Mouse (Mus musculus): Measurements from ENCODE around the gene Ccdc134. TPM values are rescaled to one million over a fixed set of nuclear protein-coding genes. Genes with fewer than 3 reads are reported as not detected.

The Ccdc134 gene
- polyA plus RNA-seq, 1 experiment from 2014 or later = 18.4 TPM

- 92% methylated on average over 10 of the region's 10 CpGs for WGBS
Observed at GRCm38 (mm10) chr15:82183596-82183995, 55.9 kb downstream of the Ccdc134 start.

GRCm38 (mm10) chr15:82184183-82184582, 56.5 kb downstream of the Ccdc134 start:
- Histone ChIP-seq H3K9me3 (no peaks in the 10 kb centered on the region), H3K4me2 (replicated peaks) (no peak overlapping the region), H3K27me3 (no peaks in the 10 kb centered on the region), H3K36me3 (peaks cover 99% of the 10 kb centered on the region), H3K9ac (replicated peaks) (no peak overlapping the region), H3K4me3 (no peak overlapping the region), H3K27ac (replicated peaks) (no peak overlapping the region), H3K4me1 (no peaks in the 10 kb centered on the region)
- WGBS = 85% methylated on average over 7 of the region's 7 CpGs
- ATAC-seq (replicated peaks) = no peak

More at GRCm38 (mm10) chr15:82183596-82183995, 55.9 kb downstream of the Ccdc134 start:
- Histone ChIP-seq H3K4me3 (no peak overlapping the region), H3K27ac (replicated peaks) (no peak overlapping the region), H3K4me2 (replicated peaks) (no peak overlapping the region), H3K9me3 (no peaks in the 10 kb centered on the region), H3K9ac (replicated peaks) (no peak overlapping the region), H3K27me3 (no peaks in the 10 kb centered on the region), H3K4me1 (no peaks in the 10 kb centered on the region), H3K36me3 (peaks cover 99% of the 10 kb centered on the region)
- ATAC-seq (replicated peaks) = no peak

GRCm38 (mm10) chr15:82184656-82185055, 56.9 kb downstream of the Ccdc134 start:
- Histone ChIP-seq H3K4me1 (no peaks in the 10 kb centered on the region), H3K4me2 (replicated peaks) (no peak overlapping the region), H3K27ac (replicated peaks) (no peak overlapping the region), H3K4me3 (no peak overlapping the region), H3K27me3 (no peaks in the 10 kb centered on the region), H3K36me3 (peaks cover 99% of the 10 kb centered on the region), H3K9ac (replicated peaks) (no peak overlapping the region), H3K9me3 (no peaks in the 10 kb centered on the region)
- no peak for ATAC-seq (replicated peaks)
- WGBS = 93% methylated on average over 10 of the region's 10 CpGs

GRCm38 (mm10) chr15:82185062-82185783, 57.5 kb downstream of the Ccdc134 start:
- H3K4me1 ChIP-seq = no peaks in the 10 kb centered on the region
- H3K4me3 ChIP-seq = no peak overlapping the region
- WGBS = 89% methylated on average over 14 of the region's 14 CpGs
- no peaks in the 10 kb centered on the region for H3K27me3 ChIP-seq
- H3K27ac ChIP-seq (replicated peaks) = no peak overlapping the region
- H3K4me2 ChIP-seq (replicated peaks) = no peak overlapping the region
- H3K36me3 ChIP-seq = peaks cover 96% of the 10 kb centered on the region
- H3K9ac ChIP-seq (replicated peaks) = no peak overlapping the region
- no peaks in the 10 kb centered on the region for H3K9me3 ChIP-seq
- no peak for ATAC-seq (replicated peaks)

GRCm38 (mm10) chr15:82186131-82186530, 58.4 kb downstream of the Ccdc134 start:
- Histone ChIP-seq H3K36me3 (peaks cover 89% of the 10 kb centered on the region), H3K4me2 (replicated peaks) (no peak overlapping the region), H3K9me3 (no peaks in the 10 kb centered on the region), H3K4me1 (no peaks in the 10 kb centered on the region), H3K4me3 (no peak overlapping the region), H3K27me3 (no peaks in the 10 kb centered on the region), H3K27ac (replicated peaks) (no peak overlapping the region), H3K9ac (replicated peaks) (no peak overlapping the region)
- 88% methylated on average over 14 of the region's 14 CpGs for WGBS
- no peak for ATAC-seq (replicated peaks)

- WGBS = 90% methylated on average over 5 of the region's 5 CpGs
- H3K36me3 ChIP-seq = peaks cover 89% of the 10 kb centered on the region
- no peak overlapping the region for H3K27ac ChIP-seq (replicated peaks)
- no peaks in the 10 kb centered on the region for H3K27me3 ChIP-seq
- no peak overlapping the region for H3K4me3 ChIP-seq
- H3K4me2 ChIP-seq (replicated peaks) = no peak overlapping the region
- no peaks in the 10 kb centered on the region for H3K9me3 ChIP-seq
- H3K4me1 ChIP-seq = no peaks in the 10 kb centered on the region
- H3K9ac ChIP-seq (replicated peaks) = no peak overlapping the region
- ATAC-seq (replicated peaks) = no peak
Observed at GRCm38 (mm10) chr15:82186931-82187330, 59.2 kb downstream of the Ccdc134 start.

- Histone ChIP-seq H3K4me1 (no peaks in the 10 kb centered on the region), H3K9ac (replicated peaks) (no peak overlapping the region), H3K27me3 (no peaks in the 10 kb centered on the region), H3K4me3 (no peak overlapping the region), H3K9me3 (no peaks in the 10 kb centered on the region), H3K36me3 (peaks cover 89% of the 10 kb centered on the region), H3K4me2 (replicated peaks) (no peak overlapping the region), H3K27ac (replicated peaks) (no peak overlapping the region)
- no peak for ATAC-seq (replicated peaks)
- 88% methylated on average over 4 of the region's 4 CpGs for WGBS
Observed at GRCm38 (mm10) chr15:82187401-82187800, 59.7 kb downstream of the Ccdc134 start.

- no peak for ATAC-seq (replicated peaks)
- Histone ChIP-seq H3K36me3 (peaks cover 89% of the 10 kb centered on the region), H3K27ac (replicated peaks) (no peak overlapping the region), H3K4me1 (no peaks in the 10 kb centered on the region), H3K9me3 (no peaks in the 10 kb centered on the region), H3K4me3 (no peak overlapping the region), H3K4me2 (replicated peaks) (no peak overlapping the region), H3K27me3 (no peaks in the 10 kb centered on the region), H3K9ac (replicated peaks) (no peak overlapping the region)
- WGBS = 89% methylated on average over 1 of the region's 1 CpGs
Observed at GRCm38 (mm10) chr15:82187924-82188323, 60.2 kb downstream of the Ccdc134 start.

GRCm38 (mm10) chr15:82188481-82189240, 60.9 kb downstream of the Ccdc134 start:
- no peak overlapping the region for H3K4me2 ChIP-seq (replicated peaks)
- H3K27me3 ChIP-seq = no peaks in the 10 kb centered on the region
- H3K27ac ChIP-seq (replicated peaks) = no peak overlapping the region
- no peaks in the 10 kb centered on the region for H3K4me1 ChIP-seq
- WGBS = 83% methylated on average over 10 of the region's 10 CpGs
- H3K36me3 ChIP-seq = peaks cover 89% of the 10 kb centered on the region
- H3K9ac ChIP-seq (replicated peaks) = no peak overlapping the region
- H3K4me3 ChIP-seq = no peak overlapping the region
- ATAC-seq (replicated peaks) = no peak
- no peaks in the 10 kb centered on the region for H3K9me3 ChIP-seq

Other genes starting within 250 kb of the Ccdc134 start
- gene Polr3h, start 201.7 kb upstream of the Ccdc134 start, polyA plus RNA-seq (2015; fragmentation: Nextera tagmentation; extraction: Ambion mirVana) = 89.8 and 91.2 TPM in 2 replicates
- 130 and 133 TPM in 2 replicates for gene Csdc2, start 191.2 kb upstream of the Ccdc134 start, polyA plus RNA-seq (2015; fragmentation: Nextera tagmentation; extraction: Ambion mirVana)
- 82.5 and 84.5 TPM in 2 replicates for gene Pmm1, start 167.0 kb upstream of the Ccdc134 start, polyA plus RNA-seq (2015; fragmentation: Nextera tagmentation; extraction: Ambion mirVana)
- not detected in 2 replicates for gene 1700029P11Rik, start 147.4 kb upstream of the Ccdc134 start, polyA plus RNA-seq (2015; fragmentation: Nextera tagmentation; extraction: Ambion mirVana)
- 58.9 and 59.5 TPM in 2 replicates for gene Xrcc6, start 140.1 kb upstream of the Ccdc134 start, polyA plus RNA-seq (2015; fragmentation: Nextera tagmentation; extraction: Ambion mirVana)
- 42.3 and 44.7 TPM in 2 replicates for gene Desi1, start 94.1 kb upstream of the Ccdc134 start, polyA plus RNA-seq (2015; fragmentation: Nextera tagmentation; extraction: Ambion mirVana)
- 258 and 264 TPM in 2 replicates for gene Snu13, start 80.3 kb upstream of the Ccdc134 start, polyA plus RNA-seq (2015; fragmentation: Nextera tagmentation; extraction: Ambion mirVana)
- not detected in 2 replicates for gene 4930407I10Rik, start 68.8 kb upstream of the Ccdc134 start, polyA plus RNA-seq (2015; fragmentation: Nextera tagmentation; extraction: Ambion mirVana)
- gene Mei1, start 57.9 kb upstream of the Ccdc134 start, polyA plus RNA-seq (2015; fragmentation: Nextera tagmentation; extraction: Ambion mirVana) = not detected in 2 replicates
- 223 and 225 TPM in 2 replicates for gene Srebf2, start 19.3 kb downstream of the Ccdc134 start, polyA plus RNA-seq (2015; fragmentation: Nextera tagmentation; extraction: Ambion mirVana)
- 0.27 and 0.69 TPM in 2 replicates for gene Shisa8, start 84.9 kb downstream of the Ccdc134 start, polyA plus RNA-seq (2015; fragmentation: Nextera tagmentation; extraction: Ambion mirVana)
- gene Tnfrsf13c, start 96.4 kb downstream of the Ccdc134 start, polyA plus RNA-seq (2015; fragmentation: Nextera tagmentation; extraction: Ambion mirVana) = 0.11 and 0.37 TPM in 2 replicates
- 38.9 and 45.6 TPM in 2 replicates for gene Cenpm, start 116.8 kb downstream of the Ccdc134 start, polyA plus RNA-seq (2015; fragmentation: Nextera tagmentation; extraction: Ambion mirVana)
- gene 1500009C09Rik, start 124.5 kb downstream of the Ccdc134 start, polyA plus RNA-seq (2015; fragmentation: Nextera tagmentation; extraction: Ambion mirVana) = 13.5 and 14.7 TPM in 2 replicates
- gene Sept3, start 147.0 kb downstream of the Ccdc134 start, polyA plus RNA-seq (2015; fragmentation: Nextera tagmentation; extraction: Ambion mirVana) = 450 and 460 TPM in 2 replicates
- gene Wbp2nl, start 171.0 kb downstream of the Ccdc134 start, polyA plus RNA-seq (2015; fragmentation: Nextera tagmentation; extraction: Ambion mirVana) = 0.15 TPM in 1 of 2 replicates, not detected in the other
- gene Naga, start 211.0 kb downstream of the Ccdc134 start, polyA plus RNA-seq (2015; fragmentation: Nextera tagmentation; extraction: Ambion mirVana) = 23.2 and 23.9 TPM in 2 replicates
- 1.4 and 1.5 TPM in 2 replicates for gene Pheta2, start 211.0 kb downstream of the Ccdc134 start, polyA plus RNA-seq (2015; fragmentation: Nextera tagmentation; extraction: Ambion mirVana)
- 292 and 313 TPM in 2 replicates for gene Smdt1, start 211.0 kb downstream of the Ccdc134 start, polyA plus RNA-seq (2015; fragmentation: Nextera tagmentation; extraction: Ambion mirVana)
- 322 and 334 TPM in 2 replicates for gene Ndufa6, start 226.4 kb downstream of the Ccdc134 start, polyA plus RNA-seq (2015; fragmentation: Nextera tagmentation; extraction: Ambion mirVana)

Data from forebrain, embryonic 15.5 days (tissue).